Mouse (Mus musculus): ENCODE measurements around the gene Smyd1. TPM values are rescaled to one million over a fixed set of nuclear protein-coding genes. Genes with fewer than 3 reads are reported as not detected.

Smyd1 gene
- polyA plus RNA-seq, 1 experiment from 2014 or later, result 0.21 TPM

- no peak for ATAC-seq
- H3K4me3 ChIP-seq (ENCODE audit: low read length), result no peak overlapping the region
- H3K9me3 ChIP-seq (ENCODE audit: control insufficient read depth, low read length), result no peaks in the 10 kb centered on the region
- H3K9ac ChIP-seq (ENCODE audit: low read depth, low read length), result no peak overlapping the region
- no peaks in the 10 kb centered on the region for H3K36me3 ChIP-seq (ENCODE audit: control insufficient read depth, insufficient read depth, low read length)
- 86% methylated on average over 2 of the region's 2 CpGs for WGBS
- no peaks in the 10 kb centered on the region for H3K4me1 ChIP-seq (ENCODE audit: control insufficient read depth, insufficient read depth, low read depth, low read length)
- H3K27me3 ChIP-seq (replicated peaks; ENCODE audit: control insufficient read depth, insufficient read depth, low read length), result no peaks in the 10 kb centered on the region
- H3K4me2 ChIP-seq (ENCODE audit: low read length), result no peak overlapping the region
- H3K27ac ChIP-seq (ENCODE audit: low read depth, low read length), result no peak overlapping the region
These were observed 63.5 kb downstream of the Smyd1 start for GRCm38 (mm10) chr6:71258562-71258961.

GRCm38 (mm10) chr6:71257375-71257774 lies 64.7 kb downstream of the Smyd1 start:
- Histone ChIP-seq H3K27ac (ENCODE audit: low read depth, low read length) (no peak overlapping the region), H3K4me2 (ENCODE audit: low read length) (no peak overlapping the region), H3K4me1 (ENCODE audit: control insufficient read depth, insufficient read depth, low read depth, low read length) (no peaks in the 10 kb centered on the region), H3K27me3 (replicated peaks; ENCODE audit: control insufficient read depth, insufficient read depth, low read length) (no peaks in the 10 kb centered on the region), H3K9ac (ENCODE audit: low read depth, low read length) (no peak overlapping the region), H3K36me3 (ENCODE audit: control insufficient read depth, insufficient read depth, low read length) (no peaks in the 10 kb centered on the region), H3K9me3 (ENCODE audit: control insufficient read depth, low read length) (no peaks in the 10 kb centered on the region), H3K4me3 (ENCODE audit: low read length) (no peak overlapping the region)
- 0 out of 2 replicates have a peak, but pooled peaks have one; percentile 52 for ATAC-seq
- WGBS, result 32% methylated on average over 1 of the region's 1 CpGs

- Histone ChIP-seq H3K27me3 (replicated peaks; ENCODE audit: control insufficient read depth, insufficient read depth, low read length) (no peaks in the 10 kb centered on the region), H3K9me3 (ENCODE audit: control insufficient read depth, low read length) (no peaks in the 10 kb centered on the region), H3K4me1 (ENCODE audit: control insufficient read depth, insufficient read depth, low read depth, low read length) (no peaks in the 10 kb centered on the region), H3K27ac (ENCODE audit: low read depth, low read length) (no peak overlapping the region), H3K4me2 (ENCODE audit: low read length) (no peak overlapping the region), H3K4me3 (ENCODE audit: low read length) (no peak overlapping the region), H3K9ac (ENCODE audit: low read depth, low read length) (no peak overlapping the region), H3K36me3 (ENCODE audit: control insufficient read depth, insufficient read depth, low read length) (no peaks in the 10 kb centered on the region)
- 95% methylated on average over 10 of the region's 10 CpGs for WGBS
- ATAC-seq, result no peak
These were observed 65.9 kb downstream of the Smyd1 start for GRCm38 (mm10) chr6:71256166-71256565.

- WGBS, result 92% methylated on average over 6 of the region's 6 CpGs
- Histone ChIP-seq H3K4me1 (ENCODE audit: control insufficient read depth, insufficient read depth, low read depth, low read length) (no peaks in the 10 kb centered on the region), H3K4me2 (ENCODE audit: low read length) (no peak overlapping the region), H3K27ac (ENCODE audit: low read depth, low read length) (no peak overlapping the region), H3K9ac (ENCODE audit: low read depth, low read length) (no peak overlapping the region), H3K36me3 (ENCODE audit: control insufficient read depth, insufficient read depth, low read length) (no peaks in the 10 kb centered on the region), H3K4me3 (ENCODE audit: low read length) (no peak overlapping the region), H3K27me3 (replicated peaks; ENCODE audit: control insufficient read depth, insufficient read depth, low read length) (no peaks in the 10 kb centered on the region), H3K9me3 (ENCODE audit: control insufficient read depth, low read length) (no peaks in the 10 kb centered on the region)
- ATAC-seq, result no peak
These were observed 67.6 kb downstream of the Smyd1 start for GRCm38 (mm10) chr6:71254456-71254855.

GRCm38 (mm10) chr6:71250951-71251350 lies 71.1 kb downstream of the Smyd1 start:
- 88% methylated on average over 8 of the region's 8 CpGs for WGBS
- H3K9ac ChIP-seq (ENCODE audit: low read depth, low read length), result no peak overlapping the region

GRCm38 (mm10) chr6:71249615-71250014 lies 72.4 kb downstream of the Smyd1 start:
- ATAC-seq, result no peak
- Histone ChIP-seq H3K9me3 (ENCODE audit: control insufficient read depth, low read length) (no peaks in the 10 kb centered on the region), H3K4me3 (ENCODE audit: low read length) (no peak overlapping the region), H3K36me3 (ENCODE audit: control insufficient read depth, insufficient read depth, low read length) (no peaks in the 10 kb centered on the region), H3K4me1 (ENCODE audit: control insufficient read depth, insufficient read depth, low read depth, low read length) (no peaks in the 10 kb centered on the region), H3K9ac (ENCODE audit: low read depth, low read length) (no peak overlapping the region), H3K4me2 (ENCODE audit: low read length) (no peak overlapping the region), H3K27ac (ENCODE audit: low read depth, low read length) (no peak overlapping the region), H3K27me3 (replicated peaks; ENCODE audit: control insufficient read depth, insufficient read depth, low read length) (no peaks in the 10 kb centered on the region)
- WGBS, result 68% methylated on average over 3 of the region's 3 CpGs

More at GRCm38 (mm10) chr6:71250951-71251350, 71.1 kb downstream of the Smyd1 start:
- H3K27ac ChIP-seq (ENCODE audit: low read depth, low read length), result no peak overlapping the region
- no peaks in the 10 kb centered on the region for H3K9me3 ChIP-seq (ENCODE audit: control insufficient read depth, low read length)
- no peaks in the 10 kb centered on the region for H3K4me1 ChIP-seq (ENCODE audit: control insufficient read depth, insufficient read depth, low read depth, low read length)
- ATAC-seq, result no peak
- H3K36me3 ChIP-seq (ENCODE audit: control insufficient read depth, insufficient read depth, low read length), result no peaks in the 10 kb centered on the region
- H3K4me2 ChIP-seq (ENCODE audit: low read length), result no peak overlapping the region
- H3K4me3 ChIP-seq (ENCODE audit: low read length), result no peak overlapping the region
- no peaks in the 10 kb centered on the region for H3K27me3 ChIP-seq (replicated peaks; ENCODE audit: control insufficient read depth, insufficient read depth, low read length)

- Histone ChIP-seq H3K27me3 (replicated peaks; ENCODE audit: control insufficient read depth, insufficient read depth, low read length) (no peaks in the 10 kb centered on the region), H3K9ac (ENCODE audit: low read depth, low read length) (no peak overlapping the region), H3K4me1 (ENCODE audit: control insufficient read depth, insufficient read depth, low read depth, low read length) (no peaks in the 10 kb centered on the region), H3K36me3 (ENCODE audit: control insufficient read depth, insufficient read depth, low read length) (no peaks in the 10 kb centered on the region), H3K27ac (ENCODE audit: low read depth, low read length) (no peak overlapping the region), H3K9me3 (ENCODE audit: control insufficient read depth, low read length) (no peaks in the 10 kb centered on the region), H3K4me3 (ENCODE audit: low read length) (no peak overlapping the region), H3K4me2 (ENCODE audit: low read length) (no peak overlapping the region)
- ATAC-seq, result no peak
- 96% methylated on average over 1 of the region's 1 CpGs for WGBS
These were observed 73.6 kb downstream of the Smyd1 start for GRCm38 (mm10) chr6:71248420-71248819.

- no peak for ATAC-seq
- Histone ChIP-seq H3K27ac (ENCODE audit: low read depth, low read length) (no peak overlapping the region), H3K4me1 (ENCODE audit: control insufficient read depth, insufficient read depth, low read depth, low read length) (no peaks in the 10 kb centered on the region), H3K4me2 (ENCODE audit: low read length) (no peak overlapping the region), H3K9ac (ENCODE audit: low read depth, low read length) (no peak overlapping the region), H3K4me3 (ENCODE audit: low read length) (no peak overlapping the region), H3K36me3 (ENCODE audit: control insufficient read depth, insufficient read depth, low read length) (no peaks in the 10 kb centered on the region), H3K9me3 (ENCODE audit: control insufficient read depth, low read length) (0 out of 2 replicates have a peak, but pooled peaks cover 2% of the 10 kb centered on the region), H3K27me3 (replicated peaks; ENCODE audit: control insufficient read depth, insufficient read depth, low read length) (no peaks in the 10 kb centered on the region)
- 90% methylated on average over 3 of the region's 3 CpGs for WGBS
These were observed 78.8 kb downstream of the Smyd1 start for GRCm38 (mm10) chr6:71243258-71243657.

- Histone ChIP-seq H3K4me3 (ENCODE audit: low read length) (no peak overlapping the region), H3K9ac (ENCODE audit: low read depth, low read length) (no peak overlapping the region), H3K27ac (ENCODE audit: low read depth, low read length) (no peak overlapping the region), H3K27me3 (replicated peaks; ENCODE audit: control insufficient read depth, insufficient read depth, low read length) (no peaks in the 10 kb centered on the region), H3K4me1 (ENCODE audit: control insufficient read depth, insufficient read depth, low read depth, low read length) (no peaks in the 10 kb centered on the region), H3K9me3 (ENCODE audit: control insufficient read depth, low read length) (0 out of 2 replicates have a peak, but pooled peaks cover 2% of the 10 kb centered on the region), H3K36me3 (ENCODE audit: control insufficient read depth, insufficient read depth, low read length) (no peaks in the 10 kb centered on the region), H3K4me2 (ENCODE audit: low read length) (no peak overlapping the region)
- no peak for ATAC-seq
- WGBS, result 92% methylated on average over 1 of the region's 1 CpGs
These were observed 79.2 kb downstream of the Smyd1 start for GRCm38 (mm10) chr6:71242811-71243210.

GRCm38 (mm10) chr6:71240831-71241230 lies 81.2 kb downstream of the Smyd1 start:
- ATAC-seq, result no peak
- Histone ChIP-seq H3K27me3 (replicated peaks; ENCODE audit: control insufficient read depth, insufficient read depth, low read length) (no peaks in the 10 kb centered on the region), H3K4me2 (ENCODE audit: low read length) (no peak overlapping the region), H3K36me3 (ENCODE audit: control insufficient read depth, insufficient read depth, low read length) (no peaks in the 10 kb centered on the region), H3K4me1 (ENCODE audit: control insufficient read depth, insufficient read depth, low read depth, low read length) (no peaks in the 10 kb centered on the region), H3K4me3 (ENCODE audit: low read length) (no peak overlapping the region), H3K9ac (ENCODE audit: low read depth, low read length) (no peak overlapping the region), H3K27ac (ENCODE audit: low read depth, low read length) (no peak overlapping the region), H3K9me3 (ENCODE audit: control insufficient read depth, low read length) (0 out of 2 replicates have a peak, but pooled peaks cover 2% of the 10 kb centered on the region)
- WGBS, result 85% methylated on average over 7 of the region's 7 CpGs
